Mouse (Mus musculus): ENCODE measurements around the gene Trip11.
"Not testable (repeated sequence)": the region's sequence is repeated elsewhere in the genome, so short reads cannot be mapped to it uniquely, and the experiment has no call there.

GRCm38 (mm10) chr12:101958960-101959780, 46.1 kb upstream of the Trip11 start:
- not testable (repeated sequence) for TF ChIP-seq EP300, CTCF (IDR thresholded peaks at IDR 0.05; ENCODE audit: low read depth)

All from liver, embryonic 14.5 days (tissue).